Mouse (Mus musculus) left cerebral cortex, adult 11 months (tissue): Measurements from ENCODE around the gene Polh.
A peak's percentile ranks its signal among the peaks of the same experiment; 100 is the strongest.

Source experiments
- DNase-seq: peaks from one replicate; pipeline ENCODE4 v3.0.0; 2022; ENCODE audit warnings: low spot score

Polh gene

DNA sequence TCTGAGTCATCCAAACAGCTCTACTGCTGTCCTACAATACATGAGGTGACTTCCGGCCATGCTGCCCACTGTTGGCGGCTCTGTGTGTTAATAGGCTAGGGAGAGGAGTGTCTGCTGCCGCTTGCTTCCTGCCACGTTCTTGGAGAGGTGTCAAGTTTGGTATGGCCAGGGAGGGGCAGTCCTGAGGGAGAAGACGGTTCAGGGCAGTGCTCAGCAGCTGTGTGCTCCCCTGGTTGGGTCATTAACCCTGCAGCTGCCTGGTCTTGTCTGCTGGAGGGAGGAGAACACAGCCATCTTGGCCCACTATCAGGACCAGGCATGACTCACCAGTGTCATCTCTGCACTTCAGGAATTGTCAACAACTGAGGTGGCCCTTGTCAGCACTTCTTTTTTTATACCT, 34.1 kb downstream of the Polh start:
- DNase-seq = no peak

DNA sequence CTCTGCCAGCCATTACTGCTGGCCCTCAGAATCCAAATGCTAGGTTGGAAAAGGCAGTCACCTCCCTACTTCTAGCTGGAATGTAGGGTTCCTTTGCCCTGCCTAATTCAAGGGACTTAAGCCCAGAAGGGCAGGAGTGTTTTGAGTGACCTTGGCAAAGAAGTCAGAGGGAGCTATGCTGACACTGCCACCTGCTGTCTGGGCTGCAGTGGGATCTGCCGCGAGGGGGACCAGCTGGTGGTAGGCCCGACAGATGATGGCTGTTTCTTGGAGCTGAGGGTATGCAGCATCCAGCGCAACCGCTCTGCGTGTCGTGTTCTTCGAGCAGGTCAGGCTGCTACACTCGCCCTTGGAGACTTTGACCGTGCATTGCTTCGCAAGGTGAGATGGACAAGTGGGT, 35.4 kb downstream of the Polh start:
- DNase-seq = no peak

DNA sequence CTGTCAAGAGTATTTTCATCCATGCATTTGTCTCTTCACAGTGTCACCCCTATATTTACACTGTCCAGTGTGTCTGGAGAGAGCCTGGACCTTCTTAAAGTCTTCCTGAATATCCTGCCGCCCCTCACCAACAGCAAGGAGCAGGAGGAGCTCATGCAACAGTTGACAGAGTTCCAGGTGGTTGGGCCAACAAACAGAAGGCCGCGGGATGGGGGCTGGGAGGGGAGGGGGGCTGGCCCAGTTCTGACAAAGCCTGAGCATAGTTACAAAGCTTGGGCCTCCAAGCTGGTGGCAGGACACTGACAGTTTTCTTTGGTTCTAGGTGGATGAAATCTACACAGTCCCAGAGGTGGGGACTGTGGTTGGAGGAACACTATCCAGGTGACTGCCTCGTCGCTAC, 36.2 kb downstream of the Polh start:
- no peak for DNase-seq

DNA sequence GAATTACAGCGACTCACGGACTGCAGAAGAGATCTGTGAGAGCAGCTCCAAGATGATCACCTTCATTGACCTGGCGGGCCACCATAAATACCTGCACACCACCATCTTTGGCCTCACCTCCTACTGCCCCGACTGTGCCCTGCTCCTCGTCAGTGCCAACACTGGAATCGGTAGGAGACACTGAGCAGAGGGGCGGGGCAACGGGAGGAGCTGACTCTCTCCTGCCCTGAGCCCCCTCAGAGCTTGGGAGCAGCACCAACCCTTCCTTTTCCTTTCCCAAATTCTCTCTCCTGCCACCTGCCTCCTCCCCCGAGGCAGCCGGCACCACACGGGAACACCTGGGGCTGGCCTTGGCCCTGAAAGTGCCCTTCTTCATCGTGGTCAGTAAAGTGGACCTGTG, 37.0 kb downstream of the Polh start:
- DNase-seq = no peak

DNA sequence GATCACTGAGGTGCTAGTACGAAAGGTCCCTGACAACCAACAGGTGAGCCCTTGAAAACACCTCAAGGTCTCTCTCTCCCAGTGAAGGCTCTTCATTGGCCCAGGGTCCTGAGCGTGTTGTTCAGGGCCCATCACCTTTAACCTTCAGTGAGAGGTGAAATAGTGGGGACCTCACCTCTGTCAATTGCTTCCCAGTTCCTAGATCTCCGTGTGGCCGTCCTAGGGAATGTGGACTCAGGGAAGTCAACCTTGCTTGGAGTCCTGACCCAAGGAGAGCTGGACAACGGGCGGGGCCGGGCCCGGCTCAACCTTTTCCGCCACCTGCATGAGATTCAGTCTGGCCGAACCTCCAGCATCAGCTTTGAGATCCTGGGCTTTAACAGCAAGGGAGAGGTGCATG, 37.7 kb downstream of the Polh start:
- DNase-seq = no peak

DNA sequence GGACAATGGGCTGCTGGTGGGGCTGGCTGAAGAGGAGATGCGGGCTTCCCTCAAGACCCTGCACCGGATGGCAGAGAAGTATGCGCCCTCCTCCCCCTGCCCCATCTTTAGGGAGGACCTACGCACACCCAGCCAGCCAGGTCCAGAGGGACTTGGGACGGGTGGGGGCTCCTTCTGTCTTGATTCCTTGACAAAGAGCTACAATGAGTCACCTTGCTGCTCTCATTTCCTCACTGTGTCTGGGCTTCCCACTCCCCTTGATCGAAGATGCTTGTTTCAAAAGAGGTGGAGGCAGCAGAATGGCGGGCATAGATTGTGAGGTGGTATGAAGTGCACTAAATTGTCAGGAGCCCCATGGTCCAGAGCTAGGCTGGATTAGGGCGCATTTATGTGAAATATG, 38.1 kb downstream of the Polh start:
- no peak for DNase-seq

DNA sequence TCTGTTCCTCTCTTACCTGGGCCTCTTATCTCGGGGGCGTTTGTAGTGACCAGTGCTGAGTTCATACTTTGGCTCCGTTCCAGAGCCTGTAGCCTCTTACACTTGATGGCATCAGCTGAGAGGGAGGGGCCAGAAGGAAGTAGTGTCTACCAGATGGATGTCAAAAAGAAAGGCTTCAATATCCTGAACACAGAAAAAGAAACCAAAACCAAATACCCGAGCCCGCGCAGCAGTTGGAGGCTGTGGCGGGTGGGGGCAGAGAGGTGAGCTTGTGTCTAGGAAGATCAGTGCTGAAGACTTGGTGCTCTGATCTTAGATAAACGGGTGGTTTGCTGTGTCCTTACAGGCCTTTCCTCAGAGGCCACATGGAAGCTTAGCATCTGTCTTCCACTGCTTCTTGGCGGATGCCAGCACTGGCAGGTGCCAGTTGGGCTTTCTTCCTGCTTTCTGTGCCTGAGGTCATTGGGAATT, 39.5 kb downstream of the Polh start:
- no peak for DNase-seq

DNA sequence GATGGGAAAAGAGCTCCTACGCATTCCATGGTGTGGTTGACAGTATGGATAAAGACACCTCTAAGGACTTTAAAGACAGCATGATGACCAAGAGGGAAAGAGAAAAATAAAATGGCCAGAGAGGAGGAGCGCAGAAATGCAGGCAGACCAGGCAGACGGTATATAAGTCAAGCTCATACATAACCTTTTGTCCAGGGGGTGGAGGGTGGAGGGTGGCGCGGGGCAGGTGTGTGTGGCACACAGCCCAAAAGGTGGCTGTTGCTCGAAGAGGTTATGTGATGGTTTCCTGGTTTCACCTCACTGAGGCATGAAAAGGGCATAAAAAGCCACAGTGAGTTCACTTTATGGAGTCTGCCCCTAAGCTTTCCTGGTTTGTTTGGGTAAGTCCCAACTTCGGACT, 39.9 kb downstream of the Polh start:
- DNase-seq = no peak

DNA sequence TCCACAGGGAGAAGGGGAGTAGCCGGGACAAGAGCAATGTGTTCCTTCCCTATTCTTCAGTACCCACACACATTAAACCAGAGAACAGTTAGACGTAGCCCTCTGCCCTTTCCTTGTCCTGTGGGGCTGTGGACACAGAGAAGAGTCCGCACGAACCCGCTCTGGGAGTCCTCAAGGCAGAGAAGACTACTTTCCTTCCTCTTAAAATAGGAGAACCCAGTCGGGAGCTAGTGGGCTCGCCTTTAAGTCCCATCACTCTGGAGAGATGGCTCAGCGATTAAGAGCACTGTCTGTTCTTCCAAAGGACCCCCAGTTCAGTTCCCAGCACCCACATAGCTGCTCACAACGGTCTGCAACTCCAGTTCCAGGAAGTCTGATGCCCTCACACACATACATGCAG, 40.7 kb downstream of the Polh start:
- no peak for DNase-seq

DNA sequence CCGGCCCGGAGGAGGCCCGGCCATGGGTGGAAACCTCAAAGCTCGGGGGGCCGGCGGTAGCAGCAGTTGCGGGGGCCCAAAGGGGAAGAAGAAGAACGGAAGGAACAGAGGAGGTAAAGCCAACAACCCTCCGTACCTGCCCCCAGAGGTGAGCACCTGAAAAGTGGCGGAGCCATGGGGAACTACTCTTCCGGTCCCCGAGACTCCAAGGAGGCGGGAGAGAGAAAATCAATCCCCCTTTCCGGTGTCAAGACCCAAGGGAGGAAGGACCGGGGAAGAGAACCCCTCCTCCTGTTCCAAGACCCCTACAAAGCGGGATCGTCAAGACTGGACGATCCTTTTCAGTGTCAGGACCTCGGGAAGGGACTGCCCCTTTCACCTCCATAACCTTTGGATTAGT, 41.3 kb downstream of the Polh start:
- DNase-seq = no peak

DNA sequence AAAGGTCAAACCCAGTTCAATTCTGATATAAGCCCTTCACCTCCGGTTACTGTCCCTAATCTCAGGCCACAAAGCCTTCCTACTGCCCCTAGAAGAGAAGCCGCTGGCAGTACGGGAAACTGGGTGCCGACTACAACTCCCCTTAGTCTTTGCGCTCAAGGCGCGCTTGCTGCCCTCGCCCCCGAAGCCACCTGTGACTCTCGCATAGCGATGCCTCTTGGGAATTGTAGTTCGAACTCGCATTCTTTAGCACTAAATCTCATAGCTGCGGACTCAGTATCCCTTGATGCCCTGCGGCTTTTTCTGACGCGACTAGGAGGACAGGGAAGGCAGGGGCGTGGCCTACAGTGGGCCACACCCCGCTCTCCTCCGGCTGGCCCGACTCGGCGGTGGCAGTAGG, 41.8 kb downstream of the Polh start, which contains the start of gene Gtpbp2:
TSS of gene Gtpbp2 (plus strand) at position 347 of the 400 bp plus-strand sequence.
- peak; percentile 98 for DNase-seq

DNA sequence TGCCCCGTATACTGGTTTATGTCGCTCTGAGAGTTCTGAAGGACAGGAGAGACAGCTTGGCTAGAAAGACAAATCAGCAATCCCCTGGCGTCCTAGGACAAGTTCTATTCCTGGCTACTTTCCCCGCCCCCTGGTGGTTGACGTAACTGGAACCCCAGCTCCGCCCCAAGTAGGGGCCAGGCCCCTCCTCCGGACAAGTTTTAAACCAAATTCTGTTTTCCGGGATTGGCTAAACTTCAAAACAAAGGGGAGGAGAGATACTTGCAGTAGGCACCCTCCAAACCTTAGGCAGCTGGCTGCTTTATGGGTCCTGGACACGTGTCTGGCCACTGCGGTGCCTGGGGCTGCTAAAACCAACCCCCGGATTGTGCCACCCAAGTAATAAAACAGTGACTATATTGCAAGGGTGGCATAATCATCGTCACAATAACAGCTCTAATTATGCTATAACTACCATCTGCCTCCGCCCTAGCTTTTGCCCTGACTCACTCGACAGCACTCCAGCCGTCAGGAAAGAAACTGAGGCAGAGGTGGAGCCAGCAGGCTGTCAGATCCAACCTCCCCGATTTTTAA, 42.3 kb downstream of the Polh start:
- DNase-seq = peak; percentile 82

DNA sequence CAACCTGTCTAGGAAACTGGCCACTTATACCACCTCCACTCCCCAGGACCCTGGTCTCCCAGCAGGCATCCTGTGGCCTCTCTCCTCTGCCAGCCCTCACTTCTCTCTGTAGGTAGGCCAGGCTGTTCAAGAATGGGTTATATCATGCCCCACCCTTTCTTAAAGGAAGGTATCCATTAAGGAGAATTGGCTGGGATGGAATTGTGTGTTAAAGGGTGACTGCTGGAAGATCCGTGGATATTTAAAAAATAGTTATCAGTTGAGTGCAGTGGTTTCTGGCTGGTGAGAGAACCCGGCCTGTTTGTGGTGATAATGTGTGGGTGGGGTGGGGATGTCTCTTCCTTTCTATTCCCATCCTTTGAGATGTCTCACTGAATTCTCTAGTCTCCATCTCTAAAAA, 43.2 kb downstream of the Polh start:
- no peak for DNase-seq

DNA sequence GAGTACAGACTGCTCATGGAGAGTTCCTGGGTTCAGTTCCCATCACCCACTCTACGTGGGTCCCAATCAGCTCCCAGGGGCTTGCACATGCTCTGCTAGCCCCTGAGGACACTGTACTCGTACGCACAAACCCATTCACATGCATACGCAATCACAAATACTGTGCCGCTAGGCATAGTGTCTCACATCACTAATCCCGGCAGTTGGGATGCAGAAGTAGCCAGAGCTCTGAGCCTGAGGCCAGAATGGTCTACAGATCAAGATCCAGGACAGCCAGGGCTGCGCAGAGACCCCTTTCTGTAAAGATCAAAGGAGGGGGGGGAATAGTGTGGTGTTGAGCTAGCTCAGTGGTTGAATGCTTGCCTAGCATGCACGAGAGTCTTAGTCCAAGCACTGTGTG, 45.3 kb downstream of the Polh start:
- DNase-seq = no peak

DNA sequence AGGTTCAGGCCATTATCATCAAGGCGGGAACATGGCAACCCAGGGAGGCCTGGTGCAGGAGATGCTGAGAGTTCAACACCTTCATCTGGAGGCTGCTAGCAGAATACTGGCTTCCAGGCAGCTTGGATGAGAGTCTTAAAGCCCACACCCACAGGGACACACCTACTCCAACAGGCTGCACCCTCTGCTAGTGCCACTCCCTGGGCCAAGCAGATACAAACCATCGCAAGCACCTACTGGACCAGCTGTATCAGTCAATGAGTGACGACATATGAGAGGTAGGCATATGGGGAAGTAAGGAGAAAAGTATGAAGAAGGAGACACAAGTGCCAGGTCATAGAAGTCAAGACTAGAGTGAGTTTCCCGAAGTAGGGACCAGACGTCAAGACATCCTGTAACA, 45.8 kb downstream of the Polh start:
- no peak for DNase-seq

DNA sequence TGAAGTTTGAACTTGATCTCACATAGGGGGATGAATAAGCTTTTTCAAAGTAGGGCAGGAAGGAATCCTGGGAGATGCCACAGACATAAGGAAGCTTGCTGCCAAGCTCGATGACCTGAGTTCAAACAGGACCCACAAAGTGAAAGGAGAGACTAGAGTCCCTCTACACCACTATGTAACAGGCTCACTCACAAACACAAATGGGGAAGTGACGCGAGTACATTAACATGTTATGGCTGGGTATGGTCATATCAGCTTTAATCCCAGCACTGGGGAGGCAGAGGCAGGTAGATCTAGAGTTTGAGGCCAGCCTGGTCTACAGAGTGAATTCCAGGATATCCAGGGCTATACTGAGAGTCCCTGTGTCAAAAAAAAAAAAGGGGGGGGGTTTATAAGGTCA, 48.1 kb downstream of the Polh start:
- DNase-seq = no peak

DNA sequence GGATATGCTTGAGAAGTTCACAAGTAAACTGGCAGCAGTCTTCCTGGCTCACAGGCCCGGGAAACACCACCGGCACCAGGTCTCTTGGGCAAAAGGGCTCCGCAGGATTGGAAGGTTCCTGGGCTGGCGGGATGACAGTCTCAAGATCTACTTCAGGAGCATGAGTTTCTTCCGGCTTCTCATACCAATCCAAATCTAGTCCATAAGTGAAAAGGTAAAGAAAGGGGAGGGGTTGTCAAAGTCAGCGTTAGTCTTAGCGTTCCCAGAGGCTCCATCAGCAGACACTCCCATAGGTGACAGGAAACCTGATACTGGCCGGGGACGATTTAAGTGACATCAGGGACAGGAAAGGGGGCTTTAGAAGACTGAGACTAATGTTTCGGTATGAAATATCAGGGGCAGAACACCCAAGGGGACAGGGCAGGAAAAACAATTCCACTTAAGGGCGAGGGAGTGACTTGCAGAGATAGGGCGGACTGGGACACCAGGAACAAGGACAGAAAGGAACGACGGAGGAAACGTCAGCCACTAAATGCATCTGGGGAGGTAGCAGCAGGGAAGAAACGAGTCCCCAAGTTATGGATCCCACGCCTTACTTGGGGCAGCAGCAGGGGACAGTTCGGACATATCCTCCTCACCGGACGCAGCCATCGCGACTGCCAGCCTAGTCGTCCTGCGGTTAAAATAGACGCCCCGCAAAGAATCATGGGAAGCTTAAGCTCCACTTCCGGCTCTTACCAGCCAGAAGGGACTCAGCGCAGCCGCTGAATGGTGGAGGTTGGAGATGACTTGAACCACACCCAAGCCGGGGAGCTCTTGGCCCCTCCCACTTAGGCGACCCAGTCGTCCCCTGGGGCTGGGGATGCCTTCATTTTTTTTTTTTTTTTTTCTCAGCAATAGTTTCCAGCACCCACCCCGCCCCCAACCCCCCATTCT, 49.3 kb downstream of the Polh start, which contains the start of gene Mad2l1bp:
TSS of gene Mad2l1bp (minus strand) at position 707 of the 936 bp plus-strand sequence.
- DNase-seq = peak; percentile 79

DNA sequence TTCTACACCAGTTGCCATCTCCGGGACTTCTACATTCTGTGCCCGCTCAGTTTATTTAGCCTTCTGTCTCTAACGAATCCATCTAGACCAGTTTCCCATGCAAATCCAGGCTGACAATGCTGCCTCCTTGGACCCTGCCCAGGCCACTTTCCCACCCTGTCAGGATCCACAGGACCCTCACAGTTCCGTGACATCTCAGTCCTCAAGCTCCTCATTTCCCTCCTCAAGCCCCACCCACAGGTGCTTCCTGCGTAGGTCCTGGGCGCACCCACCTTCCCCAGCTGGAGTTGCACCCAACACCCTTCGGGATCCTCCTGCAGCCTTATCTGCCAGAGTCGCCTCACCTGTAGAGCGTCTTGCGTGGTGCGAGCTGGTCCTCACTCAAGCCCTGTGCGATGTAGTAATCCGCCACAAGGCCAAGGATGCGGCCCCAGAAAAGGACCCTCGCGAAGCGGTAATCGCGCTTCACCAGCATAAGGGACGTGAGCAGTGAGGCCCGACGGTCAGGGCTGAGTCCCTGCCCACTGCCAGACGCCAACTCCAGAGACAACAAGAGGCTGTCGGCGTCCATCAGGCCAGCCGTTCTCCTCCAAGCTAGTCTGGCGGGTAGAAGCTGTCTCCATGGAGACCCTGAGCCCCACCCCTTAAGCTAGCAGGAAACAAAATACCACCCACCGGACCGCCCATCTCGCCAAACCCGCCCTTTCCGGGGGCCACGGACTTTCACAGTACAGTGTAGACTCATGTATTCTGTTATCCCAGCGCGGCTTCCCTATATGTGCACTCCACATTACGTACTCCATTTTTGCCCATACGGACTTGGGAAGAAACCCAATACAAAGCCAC, 58.6 kb downstream of the Polh start, which contains the start of gene Rsph9:
TSS of gene Rsph9 (minus strand) at position 639 of the 846 bp plus-strand sequence.
- DNase-seq = peak; percentile 65

DNA sequence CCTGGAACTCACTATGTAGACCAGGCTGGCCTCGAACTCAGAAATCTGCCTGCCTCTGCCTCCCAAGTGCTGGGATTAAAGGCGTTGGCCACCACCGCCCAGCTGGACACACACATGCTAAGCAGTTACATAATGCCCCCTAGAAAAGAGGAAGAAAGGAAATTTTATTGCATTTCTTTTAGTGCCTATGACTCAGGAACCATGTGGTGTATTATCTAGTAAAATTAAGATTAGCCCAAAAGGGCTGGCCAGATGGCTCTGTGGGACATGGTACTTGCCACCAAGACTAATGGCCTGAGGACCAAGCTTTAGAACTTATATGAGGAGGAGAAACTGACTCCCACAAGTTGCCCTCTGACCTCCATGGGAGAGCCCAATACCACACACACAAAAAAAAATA, 62.6 kb downstream of the Polh start:
- no peak for DNase-seq

DNA sequence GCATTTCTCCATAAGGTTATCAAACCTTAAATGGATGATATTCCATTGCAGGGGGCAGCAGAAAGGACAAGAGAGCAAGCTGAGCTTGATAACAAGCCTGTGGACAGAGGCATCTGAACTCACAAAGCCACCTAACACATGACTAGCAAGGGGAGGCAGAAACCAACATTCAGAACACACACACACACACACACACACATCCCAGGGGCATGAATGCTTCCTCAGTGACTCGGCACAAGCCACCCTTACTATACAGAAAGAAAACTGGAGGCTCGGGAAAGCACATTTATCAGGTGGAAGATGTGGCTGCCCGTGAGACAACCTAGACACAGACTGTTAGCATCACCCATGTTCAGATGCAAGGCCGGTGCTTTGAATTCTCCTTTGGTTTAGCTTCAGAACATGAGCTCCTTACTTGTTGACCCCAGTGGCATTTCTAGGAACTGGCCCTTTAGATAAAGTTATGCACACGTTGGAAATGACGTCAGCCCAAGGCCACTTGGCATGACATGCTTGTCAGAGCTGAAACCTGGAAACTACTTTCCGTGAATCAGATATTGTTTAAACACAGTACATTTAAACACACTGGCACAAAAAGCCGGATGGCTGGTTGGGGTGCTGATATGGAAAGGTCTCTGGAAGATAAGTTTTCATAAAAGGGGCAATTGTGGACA, 63.7 kb downstream of the Polh start:
- no peak for DNase-seq

DNA sequence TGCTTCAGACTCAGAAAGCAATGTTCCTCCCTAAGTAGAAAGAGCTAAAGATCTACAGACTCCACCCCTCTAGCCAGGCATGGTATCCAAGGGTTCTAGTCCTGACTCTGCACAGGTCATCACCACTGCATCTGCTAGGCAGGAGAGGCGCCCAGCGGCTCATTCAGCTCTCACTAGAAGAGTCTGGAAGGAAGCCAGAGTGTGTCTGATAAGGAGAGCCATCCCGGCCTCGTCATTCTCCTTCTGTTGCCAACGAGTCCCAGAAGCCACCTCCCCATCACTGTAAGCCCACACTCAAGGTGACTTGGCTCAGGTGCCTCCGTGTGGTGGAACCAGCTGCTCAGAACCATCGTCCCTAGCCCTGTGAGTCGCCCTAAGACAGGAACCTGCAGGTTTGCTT, 69.6 kb downstream of the Polh start:
- no peak for DNase-seq
